Comparison of ENCODE assay signal across 9 mouse cellular contexts in the genomic region with DNA sequence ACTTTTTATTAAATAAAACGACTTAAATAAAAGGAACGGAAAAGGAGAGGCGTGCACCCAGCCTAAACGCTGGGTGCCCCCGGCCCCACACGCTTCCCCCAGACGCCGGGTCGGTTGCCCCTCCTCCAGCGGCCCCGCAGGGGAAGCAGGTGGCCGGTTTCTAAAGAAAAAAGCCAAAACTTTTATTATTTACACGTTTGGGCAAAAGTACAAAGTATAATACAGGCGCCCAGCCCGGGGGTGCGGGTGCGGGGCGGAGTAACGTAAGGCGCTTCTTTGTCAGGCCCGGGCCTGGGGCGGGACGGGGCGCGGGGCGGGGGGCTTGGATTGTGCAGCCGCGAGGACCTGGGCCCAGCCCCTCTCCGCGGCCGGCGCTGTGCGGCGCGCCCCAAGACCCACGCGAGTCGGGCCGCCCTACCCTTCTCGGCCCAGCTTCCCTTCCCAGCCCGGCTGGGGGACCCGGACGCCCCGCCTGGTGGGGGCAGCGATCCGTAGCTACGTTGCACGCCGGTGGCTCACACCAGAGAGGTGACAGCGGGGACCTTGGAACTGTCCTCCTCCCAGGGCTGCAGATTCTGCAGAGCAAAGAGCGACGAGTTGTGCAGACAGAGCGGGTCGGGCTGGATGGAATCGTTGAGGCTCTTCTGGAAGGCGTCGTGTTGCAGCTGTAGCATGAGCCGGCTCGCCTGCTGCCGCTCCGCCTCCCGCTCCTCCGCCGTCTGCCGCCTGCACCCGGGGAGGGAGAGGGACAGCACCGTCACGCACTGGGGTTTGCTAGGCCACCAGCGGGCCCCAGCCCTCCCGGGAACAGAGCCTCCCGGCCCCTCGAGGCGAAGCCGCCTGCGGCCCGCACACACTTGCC. TPM values are rescaled to one million over a fixed set of nuclear protein-coding genes. Genes with fewer than 3 reads are reported as not detected.
DNase-seq lines count a peak whose midpoint lies in the region; ATAC-seq and TF ChIP-seq lines count a peak whose summit lies in the region.
"Had no signal": no experiment of that assay in that cellular context is flagged by ENCODE, and none has a peak within 500 bp of the region (broad histone marks: within the 10 kb centered on the region; RNA-seq: fewer than 3 reads in every experiment).

No protein-coding gene starts in this region.

- H3K36me3 ChIP-seq in forebrain, embryonic 11.5 days (ENCODE audit: control insufficient read depth, insufficient read depth, low read length) = no peaks in the 10 kb centered on the region
- no peaks in the 10 kb centered on the region; the same call in 1 of the 2 replicates for H3K36me3 ChIP-seq in intestine, postnatal 0 days (ENCODE audit: control insufficient read depth, insufficient read depth)
- no peaks in the 10 kb centered on the region for H3K36me3 ChIP-seq in midbrain, embryonic 12.5 days

- H3K27me3 ChIP-seq in forebrain, embryonic 11.5 days (ENCODE audit: control insufficient read depth, insufficient read depth, low read length) = peaks cover 99% of the 10 kb centered on the region
- H3K27me3 ChIP-seq in intestine, postnatal 0 days (replicated peaks; ENCODE audit: control insufficient read depth, insufficient read depth, low read length) = peaks cover 99% of the 10 kb centered on the region
- peaks cover 99% of the 10 kb centered on the region for H3K27me3 ChIP-seq in midbrain, embryonic 12.5 days

- under 1% methylated on average over 73 of the region's 76 CpGs for WGBS in forebrain, embryonic 11.5 days
- under 1% methylated on average over 68 of the region's 76 CpGs for WGBS in intestine, postnatal 0 days
- WGBS in midbrain, embryonic 12.5 days = under 1% methylated on average over 73 of the region's 76 CpGs

- H3K9ac ChIP-seq in forebrain, embryonic 11.5 days (ENCODE audit: low read length) = peak overlapping the region; percentile 20; the same call in 1 of the 2 replicates
- no peak overlapping the region for H3K9ac ChIP-seq in intestine, postnatal 0 days (ENCODE audit: low read depth, low read length)
- peak overlapping the region; percentile 37 for H3K9ac ChIP-seq in midbrain, embryonic 12.5 days (replicated peaks)

- H3K4me2 ChIP-seq in forebrain, embryonic 11.5 days (ENCODE audit: low read depth, low read length, severe bottlenecking) = peak overlapping the region; percentile 53
- H3K4me2 ChIP-seq in intestine, postnatal 0 days (replicated peaks; ENCODE audit: low read depth) = peak overlapping the region; percentile 46
- peak overlapping the region; percentile 57 for H3K4me2 ChIP-seq in midbrain, embryonic 12.5 days (replicated peaks)

- H3K4me1 ChIP-seq in forebrain, embryonic 11.5 days (replicated peaks; ENCODE audit: control insufficient read depth, insufficient read depth, low read length) = peaks cover 32% of the 10 kb centered on the region
- peaks cover 5% of the 10 kb centered on the region; the same call in 1 of the 2 replicates for H3K4me1 ChIP-seq in intestine, postnatal 0 days (replicated peaks; ENCODE audit: control insufficient read depth, insufficient read depth, low read length)
- peaks cover 41% of the 10 kb centered on the region for H3K4me1 ChIP-seq in midbrain, embryonic 12.5 days

- H3K4me3 ChIP-seq in forebrain, embryonic 11.5 days (ENCODE audit: low read depth, low read length) = peak overlapping the region; percentile 26
- H3K4me3 ChIP-seq in intestine, postnatal 0 days (ENCODE audit: low read depth, low read length) = peak overlapping the region; percentile 27
- peak overlapping the region; percentile 35 for H3K4me3 ChIP-seq in midbrain, embryonic 12.5 days

- peaks cover 4% of the 10 kb centered on the region for H3K9me3 ChIP-seq in forebrain, embryonic 11.5 days (ENCODE audit: control insufficient read depth, low read length)
- no peaks in the 10 kb centered on the region for H3K9me3 ChIP-seq in intestine, postnatal 0 days (ENCODE audit: control insufficient read depth)
- H3K9me3 ChIP-seq in midbrain, embryonic 12.5 days = peaks cover 7% of the 10 kb centered on the region; the same call in 1 of the 2 replicates

- intact Hi-C loops in gastrocnemius, postnatal 36 days (cut with DNase I) = no loop called here
- intact Hi-C loops in left cerebral cortex, postnatal 25 days (cut with DNase I) = no loop called here

- ATAC-seq in forebrain, embryonic 11.5 days (replicated peaks; ENCODE audit: low FRiP score) = peak; percentile 34
- ATAC-seq in intestine, postnatal 0 days = no peak
- ATAC-seq in midbrain, embryonic 12.5 days (ENCODE audit: low FRiP score, low read depth) = peak; percentile 32

- H3K27ac ChIP-seq in forebrain, embryonic 11.5 days (ENCODE audit: low read depth, low read length) = no peak overlapping the region
- no peak overlapping the region for H3K27ac ChIP-seq in intestine, postnatal 0 days (ENCODE audit: low read depth, low read length)
- H3K27ac ChIP-seq in midbrain, embryonic 12.5 days (replicated peaks) = no peak overlapping the region

- TF ChIP-seq CTCF in intestine, postnatal 0 days (IDR thresholded peaks at IDR 0.05; ENCODE audit: low read depth) = no peak

- DNase-seq in gastrocnemius, postnatal 10 days = peak; percentile 44
- no peak for DNase-seq in gastrocnemius, postnatal 36 days
- DNase-seq in ZHBTc4 (ENCODE audit: low read depth, low spot score) = peak; percentile 80
- peak; percentile 77 for DNase-seq in forebrain, embryonic 11.5 days (ENCODE audit: low spot score)
- DNase-seq in testis, postnatal 14 days (ENCODE audit: low spot score) = no peak
- no peak for DNase-seq in left cerebral cortex, postnatal 25 days (ENCODE audit: low spot score in 2 of 2)

RNA-seq across cellular contexts. Expression of gene Tlx3, which starts 2.4 kb away (rescaled TPM):
- not detected for total RNA-seq in gastrocnemius, postnatal 10 days (2021)
- total RNA-seq in gastrocnemius, postnatal 36 days (2021) = not detected
- not detected in 2 replicates for polyA plus RNA-seq in forebrain, embryonic 11.5 days (2014; fragmentation: Nextera tagmentation; extraction: Ambion mirVana)
- not detected in 2 replicates for polyA plus RNA-seq in intestine, postnatal 0 days (2015; fragmentation: Nextera tagmentation; extraction: Ambion mirVana)
- 4.3 and 5.0 TPM in 2 replicates for polyA plus RNA-seq in midbrain, embryonic 12.5 days (2016; fragmentation: Nextera tagmentation; extraction: Ambion mirVana)
- not detected for total RNA-seq in left cerebral cortex, postnatal 25 days (2021)
- total RNA-seq: gastrocnemius, postnatal 4 days had no signal

RNA-seq across cellular contexts. Expression of gene Npm1, which starts 38.0 kb away (rescaled TPM):
- total RNA-seq in gastrocnemius, postnatal 10 days (2021) = 100 to 1,000 TPM; 197 to 218 TPM
- 100 to 1,000 TPM in 1 of 2 experiments, 10 to 100 TPM in 1; 86.6 to 116 TPM for total RNA-seq in gastrocnemius, postnatal 36 days (2021)
- polyA plus RNA-seq in forebrain, embryonic 11.5 days (2014; fragmentation: Nextera tagmentation; extraction: Ambion mirVana) = 1,065 and 1,104 TPM in 2 replicates
- polyA plus RNA-seq in intestine, postnatal 0 days (2015; fragmentation: Nextera tagmentation; extraction: Ambion mirVana) = 296 and 303 TPM in 2 replicates
- 647 and 719 TPM in 2 replicates for polyA plus RNA-seq in midbrain, embryonic 12.5 days (2016; fragmentation: Nextera tagmentation; extraction: Ambion mirVana)
- 100 to 1,000 TPM; 148 to 151 TPM for total RNA-seq in left cerebral cortex, postnatal 25 days (2021)

RNA-seq across cellular contexts. Expression of gene Fgf18, which starts 53.8 kb away (rescaled TPM):
- total RNA-seq in gastrocnemius, postnatal 10 days (2021) = 1 to 10 TPM; 7.3 to 9.3 TPM
- total RNA-seq in gastrocnemius, postnatal 36 days (2021) = 1 to 10 TPM in 1 of 2 experiments, under 1 TPM in 1; 0.86 to 2.4 TPM
- 2.7 and 4.1 TPM in 2 replicates for polyA plus RNA-seq in forebrain, embryonic 11.5 days (2014; fragmentation: Nextera tagmentation; extraction: Ambion mirVana)
- 1.1 TPM in 2 replicates for polyA plus RNA-seq in intestine, postnatal 0 days (2015; fragmentation: Nextera tagmentation; extraction: Ambion mirVana)
- 3.0 and 3.6 TPM in 2 replicates for polyA plus RNA-seq in midbrain, embryonic 12.5 days (2016; fragmentation: Nextera tagmentation; extraction: Ambion mirVana)
- total RNA-seq in left cerebral cortex, postnatal 25 days (2021) = 1 to 10 TPM; 3.2 to 3.5 TPM

Comparison
In these comparisons a context has a peak if more than half of its experiments do, and no peak if none do; other contexts are left out.
1. DNase-seq: peak in gastrocnemius, postnatal 10 days (single experiment), ZHBTc4 (single experiment) and forebrain, embryonic 11.5 days (single experiment); none in gastrocnemius, postnatal 36 days (0 of 2), testis, postnatal 14 days (single experiment) and left cerebral cortex, postnatal 25 days (0 of 2).
2. Peak in every context shown above with its lines, with median percentiles within 50 percentile points of each other: H3K4me2 ChIP-seq and H3K4me3 ChIP-seq.